Mouse (Mus musculus): ENCODE data around the gene Tbc1d22b. TPM values are rescaled to one million over a fixed set of nuclear protein-coding genes. Genes with fewer than 3 reads are reported as not detected.
A peak's percentile ranks its signal among the peaks of the same experiment; 100 is the strongest.

Gene Tbc1d22b
- polyA plus RNA-seq, 1 experiment, result 13.6 TPM

DNA sequence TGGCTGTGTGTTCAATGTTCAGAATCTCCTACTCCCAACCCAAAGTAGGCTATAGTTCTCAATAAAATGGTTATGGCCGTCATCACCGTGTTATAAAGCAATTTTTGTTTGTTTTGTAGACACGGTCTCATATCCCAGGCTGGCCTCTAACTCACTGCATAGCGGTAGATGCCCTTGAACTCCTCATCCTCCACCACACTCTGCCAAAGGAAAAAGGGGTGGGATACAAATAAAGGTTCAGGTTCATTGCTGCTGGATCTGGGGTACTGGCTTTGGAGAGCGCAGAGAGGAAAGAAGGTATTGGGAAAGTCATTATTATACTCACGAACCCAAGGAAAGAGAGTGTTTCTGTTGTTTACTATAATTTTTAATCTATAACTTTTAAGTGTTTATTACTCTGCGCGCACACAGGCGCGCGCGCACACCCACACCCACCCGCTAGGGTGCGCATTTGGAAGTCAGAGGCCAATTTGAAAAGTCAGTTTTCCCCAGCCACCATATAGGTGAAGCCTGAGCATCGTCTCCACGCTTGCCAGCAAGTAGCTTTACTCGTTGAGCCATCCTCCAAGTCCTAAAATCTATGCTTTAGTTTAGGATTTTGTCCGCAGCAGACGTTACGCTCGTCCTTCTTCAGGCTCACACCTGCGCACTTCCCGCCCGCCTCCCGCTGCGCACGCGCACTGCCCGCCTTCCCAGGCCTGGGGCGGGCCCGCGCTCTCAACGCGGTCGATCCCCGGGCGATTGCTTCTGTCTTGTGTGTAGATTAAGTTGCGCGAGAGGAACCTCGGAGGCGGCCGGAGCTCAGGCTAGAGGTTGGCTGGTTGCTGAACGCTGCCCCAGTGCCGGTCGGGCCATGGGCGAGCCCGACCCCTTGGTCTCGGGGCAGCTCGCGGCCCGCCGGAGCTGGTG, 64.8 kb downstream of the Tbc1d22b start, which contains the start of the genes Rnf8 and Gm28043:
TSS of gene Rnf8 (plus strand) at position 676 of the 909 bp plus-strand sequence.
TSS of gene Gm28043 (plus strand) at position 762 of the 909 bp plus-strand sequence.
- H3K4me3 ChIP-seq (ENCODE audit: insufficient read depth, low read length), result peak within 1 kb of the TSS; percentile 98
- peak within 1 kb of the TSS; percentile 68 for H3K27ac ChIP-seq (ENCODE audit: insufficient read depth, low read length)
- peak; percentile 92 for TF ChIP-seq POLR2A (IDR thresholded peaks at IDR 0.05; ENCODE audit: low read depth, low read length)
- no peak for TF ChIP-seq CTCF (IDR thresholded peaks at IDR 0.05; ENCODE audit: borderline replicate concordance, insufficient read depth, low read length)
- no peaks in the 10 kb centered on the region for H3K4me1 ChIP-seq (ENCODE audit: control insufficient read depth, insufficient read depth, low read length)

DNA sequence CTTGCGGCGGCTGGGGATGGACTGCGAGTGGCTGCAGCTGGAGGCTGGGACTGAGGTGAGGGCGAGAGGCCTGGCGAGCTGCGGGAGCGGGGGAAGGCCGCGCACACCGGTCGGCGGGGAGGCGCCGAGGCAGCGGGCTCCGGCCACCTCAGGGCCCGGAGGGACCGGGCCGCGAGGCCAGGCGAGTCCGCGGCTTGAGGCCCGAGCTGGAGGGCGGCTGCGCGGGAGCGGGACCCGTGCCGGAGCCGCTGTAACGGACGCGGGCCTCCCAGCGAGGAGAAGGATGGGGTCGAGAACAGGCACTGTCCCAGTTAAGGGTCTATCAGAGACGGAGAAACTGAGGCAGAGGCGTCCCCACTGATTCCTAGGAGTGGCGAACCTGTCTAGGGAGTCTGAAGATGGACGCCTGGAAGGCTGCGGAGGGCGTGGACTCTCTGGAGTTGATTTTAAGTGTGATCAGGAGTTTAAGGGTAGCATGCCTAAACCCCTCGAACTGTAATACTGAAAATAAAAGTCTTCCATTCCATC, 65.5 kb downstream of the Tbc1d22b start:
- TF ChIP-seq CTCF (IDR thresholded peaks at IDR 0.05; ENCODE audit: borderline replicate concordance, insufficient read depth, low read length) (no peak), POLR2A (IDR thresholded peaks at IDR 0.05; ENCODE audit: low read depth, low read length) (no peak)
- peak overlapping the region; percentile 68 for H3K27ac ChIP-seq (ENCODE audit: insufficient read depth, low read length)
- H3K4me1 ChIP-seq (ENCODE audit: control insufficient read depth, insufficient read depth, low read length), result no peaks in the 10 kb centered on the region
- H3K4me3 ChIP-seq (ENCODE audit: insufficient read depth, low read length), result peak overlapping the region; percentile 98

DNA sequence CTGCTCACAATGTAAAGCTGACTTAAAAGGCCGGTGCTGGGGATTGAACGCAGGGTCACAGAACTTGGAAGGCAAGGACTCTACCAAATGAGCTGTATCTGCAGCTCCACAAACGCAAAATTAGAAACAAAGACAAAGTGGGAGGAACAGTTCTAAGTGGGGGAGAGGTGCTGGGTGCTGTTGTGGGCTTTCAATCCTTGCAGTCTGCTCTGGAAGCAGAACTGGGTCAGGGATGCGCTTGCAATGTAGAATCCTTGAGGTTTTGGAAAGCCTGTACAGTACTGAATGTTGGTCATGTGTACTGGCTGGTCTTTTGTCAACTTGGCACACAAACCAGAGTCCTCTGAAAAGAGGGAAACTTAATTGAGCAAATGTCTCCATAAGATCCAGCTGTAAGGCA, 66.0 kb downstream of the Tbc1d22b start:
- Histone ChIP-seq H3K27ac (ENCODE audit: insufficient read depth, low read length) (no peak overlapping the region), H3K4me3 (ENCODE audit: insufficient read depth, low read length) (peak overlapping the region; percentile 98)
- no peak for TF ChIP-seq POLR2A (IDR thresholded peaks at IDR 0.05; ENCODE audit: low read depth, low read length)
- TF ChIP-seq CTCF (IDR thresholded peaks at IDR 0.05; ENCODE audit: borderline replicate concordance, insufficient read depth, low read length), result no peak

DNA sequence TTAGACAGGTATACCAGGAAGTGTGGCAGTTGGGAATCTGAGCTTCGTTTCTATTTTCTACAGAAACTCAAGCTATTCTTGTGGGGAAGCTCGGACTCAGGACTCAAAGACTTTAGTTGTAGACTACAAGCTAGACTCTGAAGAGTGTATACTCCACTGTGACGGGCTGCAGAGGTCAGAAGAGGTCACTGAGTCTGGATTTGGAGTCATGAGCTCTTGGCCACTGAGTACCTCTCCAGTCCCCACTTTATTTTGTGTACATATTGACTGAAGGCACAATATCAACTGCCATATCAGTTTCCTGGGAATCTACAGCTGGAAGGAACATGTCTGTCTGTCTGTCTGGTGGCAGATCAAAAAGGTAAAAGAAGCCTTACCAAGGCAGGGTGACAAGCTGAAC, 69.6 kb downstream of the Tbc1d22b start:
- H3K4me1 ChIP-seq (ENCODE audit: control insufficient read depth, insufficient read depth, low read length), result no peaks in the 10 kb centered on the region
- H3K4me3 ChIP-seq (ENCODE audit: insufficient read depth, low read length), result no peak overlapping the region
- H3K27ac ChIP-seq (ENCODE audit: insufficient read depth, low read length), result no peak overlapping the region
- no peak for TF ChIP-seq POLR2A (IDR thresholded peaks at IDR 0.05; ENCODE audit: low read depth, low read length)
- no peak for TF ChIP-seq CTCF (IDR thresholded peaks at IDR 0.05; ENCODE audit: borderline replicate concordance, insufficient read depth, low read length)

More for the DNA sequence above, 66.0 kb downstream of the Tbc1d22b start:
- no peaks in the 10 kb centered on the region for H3K4me1 ChIP-seq (ENCODE audit: control insufficient read depth, insufficient read depth, low read length)

DNA sequence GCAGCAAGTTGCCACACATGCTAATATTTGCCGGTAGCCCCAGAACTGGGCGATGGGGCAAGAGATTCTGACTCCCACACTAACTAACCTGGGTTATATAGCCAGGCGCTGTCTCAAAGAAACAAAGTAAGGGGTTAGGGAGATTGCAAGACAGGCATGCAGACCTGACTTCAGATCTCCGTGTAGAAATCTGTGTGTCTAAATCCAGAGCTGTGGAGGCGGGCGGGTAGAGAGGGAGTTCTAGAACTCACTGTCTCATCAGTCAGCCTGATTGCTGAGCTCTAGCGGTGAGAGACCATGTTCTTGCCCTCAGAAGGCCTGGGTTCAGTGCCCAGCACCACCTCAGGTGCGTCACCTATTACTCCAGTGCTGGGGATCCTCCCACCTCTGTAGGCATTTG, 73.9 kb downstream of the Tbc1d22b start:
- TF ChIP-seq CTCF (IDR thresholded peaks at IDR 0.05; ENCODE audit: borderline replicate concordance, insufficient read depth, low read length) (no peak), POLR2A (IDR thresholded peaks at IDR 0.05; ENCODE audit: low read depth, low read length) (no peak)
- Histone ChIP-seq H3K27ac (ENCODE audit: insufficient read depth, low read length) (no peak overlapping the region), H3K4me1 (ENCODE audit: control insufficient read depth, insufficient read depth, low read length) (no peaks in the 10 kb centered on the region), H3K4me3 (ENCODE audit: insufficient read depth, low read length) (no peak overlapping the region)

DNA sequence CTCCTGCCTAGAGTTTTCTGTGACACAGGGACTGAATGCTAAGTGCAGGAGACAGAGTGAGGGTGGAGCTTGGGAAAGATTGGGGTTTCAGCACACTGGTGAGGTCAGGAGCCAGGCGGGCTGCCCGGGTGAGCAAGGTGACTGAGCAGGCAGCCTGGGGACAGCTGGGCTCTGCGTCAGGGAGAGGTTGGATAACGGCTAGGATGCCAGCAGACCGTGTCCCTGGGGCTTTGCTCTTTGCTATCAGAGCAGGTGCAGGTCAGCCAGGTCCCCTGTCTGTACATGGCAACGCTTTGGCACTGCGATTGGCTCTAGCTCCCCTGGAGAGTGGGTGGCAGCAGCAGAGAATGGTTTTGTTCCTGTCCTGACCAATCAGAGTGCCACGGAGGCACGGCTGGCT, 77.7 kb downstream of the Tbc1d22b start:
- no peak overlapping the region for H3K27ac ChIP-seq (ENCODE audit: insufficient read depth, low read length)
- H3K4me1 ChIP-seq (ENCODE audit: control insufficient read depth, insufficient read depth, low read length), result no peaks in the 10 kb centered on the region
- no peak for TF ChIP-seq POLR2A (IDR thresholded peaks at IDR 0.05; ENCODE audit: low read depth, low read length)
- TF ChIP-seq CTCF (IDR thresholded peaks at IDR 0.05; ENCODE audit: borderline replicate concordance, insufficient read depth, low read length), result no peak
- H3K4me3 ChIP-seq (ENCODE audit: insufficient read depth, low read length), result no peak overlapping the region

DNA sequence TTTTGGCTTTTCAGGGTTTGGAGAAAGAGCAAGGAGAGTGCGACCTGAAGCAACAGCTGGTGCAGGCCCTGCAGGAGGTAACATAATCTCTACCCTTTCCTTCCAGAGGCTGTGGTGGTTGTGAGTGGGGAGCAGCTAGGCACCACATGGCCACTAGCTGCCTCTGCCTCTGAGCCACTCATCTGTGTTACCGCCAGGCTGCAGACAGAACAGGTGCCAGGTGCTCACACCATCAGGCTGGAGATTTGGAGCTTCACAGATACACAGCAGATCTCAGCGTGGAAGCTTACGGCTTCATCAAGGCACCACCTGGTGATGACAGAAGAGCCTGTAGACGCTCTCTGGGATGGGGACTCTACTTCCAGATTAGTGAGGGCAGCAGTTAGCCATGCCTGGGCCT, 79.4 kb downstream of the Tbc1d22b start:
- Histone ChIP-seq H3K4me3 (ENCODE audit: insufficient read depth, low read length) (no peak overlapping the region), H3K27ac (ENCODE audit: insufficient read depth, low read length) (no peak overlapping the region), H3K4me1 (ENCODE audit: control insufficient read depth, insufficient read depth, low read length) (no peaks in the 10 kb centered on the region)
- TF ChIP-seq CTCF (IDR thresholded peaks at IDR 0.05; ENCODE audit: borderline replicate concordance, insufficient read depth, low read length) (no peak), POLR2A (IDR thresholded peaks at IDR 0.05; ENCODE audit: low read depth, low read length) (no peak)

DNA sequence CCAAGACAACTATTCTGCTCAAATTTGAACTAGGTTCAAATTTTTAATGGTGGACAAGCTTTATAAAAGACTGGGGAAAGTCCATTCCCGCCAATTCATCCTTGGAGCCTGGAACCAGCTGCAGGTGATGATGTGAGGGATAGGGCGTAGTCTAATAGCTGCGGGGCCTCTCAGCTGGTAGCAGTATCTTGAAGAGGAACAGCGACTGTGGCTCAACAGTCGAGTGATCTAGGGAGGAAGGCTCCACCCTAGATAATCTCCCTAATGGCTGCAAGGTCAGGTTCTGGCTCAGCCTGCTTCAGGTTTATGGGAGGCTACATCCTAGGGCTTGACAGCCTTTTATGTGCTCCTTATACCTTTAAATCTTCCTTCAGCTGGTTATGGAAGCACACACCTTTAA, 80.0 kb downstream of the Tbc1d22b start:
- no peak for TF ChIP-seq POLR2A (IDR thresholded peaks at IDR 0.05; ENCODE audit: low read depth, low read length)
- no peak for TF ChIP-seq CTCF (IDR thresholded peaks at IDR 0.05; ENCODE audit: borderline replicate concordance, insufficient read depth, low read length)
- no peaks in the 10 kb centered on the region for H3K4me1 ChIP-seq (ENCODE audit: control insufficient read depth, insufficient read depth, low read length)
- H3K27ac ChIP-seq (ENCODE audit: insufficient read depth, low read length), result no peak overlapping the region
- no peak overlapping the region for H3K4me3 ChIP-seq (ENCODE audit: insufficient read depth, low read length)

DNA sequence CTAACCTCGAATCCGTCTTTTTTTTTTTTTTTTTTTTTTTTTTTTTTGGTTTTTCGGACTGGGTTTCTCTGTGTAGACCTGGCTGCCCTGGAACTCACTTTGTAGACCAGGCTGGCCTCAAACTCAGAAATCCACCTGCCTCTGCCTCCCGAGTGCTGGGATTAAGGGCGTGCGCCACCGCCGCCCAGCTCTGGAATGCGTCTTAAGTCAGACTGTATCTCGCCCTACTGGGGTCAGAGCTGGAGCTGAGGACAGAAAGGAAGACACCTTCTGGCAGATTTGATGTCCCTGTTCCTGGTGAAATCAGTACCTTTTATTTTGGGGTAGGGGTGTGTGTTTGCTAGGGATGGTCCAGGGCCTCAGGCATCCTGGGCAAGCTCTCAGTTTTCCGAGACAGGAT, 82.7 kb downstream of the Tbc1d22b start:
- Histone ChIP-seq H3K27ac (ENCODE audit: insufficient read depth, low read length) (no peak overlapping the region), H3K4me1 (ENCODE audit: control insufficient read depth, insufficient read depth, low read length) (no peaks in the 10 kb centered on the region), H3K4me3 (ENCODE audit: insufficient read depth, low read length) (no peak overlapping the region)
- TF ChIP-seq POLR2A (IDR thresholded peaks at IDR 0.05; ENCODE audit: low read depth, low read length) (no peak), CTCF (IDR thresholded peaks at IDR 0.05; ENCODE audit: borderline replicate concordance, insufficient read depth, low read length) (no peak)

DNA sequence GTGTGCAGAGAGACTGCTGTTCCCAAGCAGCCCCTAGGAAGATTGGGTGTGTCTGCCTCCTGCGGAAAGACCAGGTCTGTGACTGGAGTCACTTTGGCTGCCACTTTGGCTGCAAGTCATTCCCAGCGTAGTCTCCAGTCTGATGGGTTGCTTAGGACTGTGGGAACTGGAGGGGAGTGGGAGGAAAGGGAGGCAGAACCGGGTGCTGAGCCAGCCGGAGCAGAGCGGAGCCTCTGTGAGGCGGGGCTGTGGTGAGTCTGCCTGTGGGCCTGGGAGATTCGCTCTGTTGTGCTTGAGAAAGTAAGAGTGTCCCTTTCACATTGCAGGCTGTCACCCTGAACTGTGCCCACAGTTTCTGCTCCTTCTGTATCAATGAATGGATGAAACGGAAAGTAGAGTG, 85.9 kb downstream of the Tbc1d22b start:
- Histone ChIP-seq H3K4me1 (ENCODE audit: control insufficient read depth, insufficient read depth, low read length) (no peaks in the 10 kb centered on the region), H3K27ac (ENCODE audit: insufficient read depth, low read length) (no peak overlapping the region), H3K4me3 (ENCODE audit: insufficient read depth, low read length) (no peak overlapping the region)
- TF ChIP-seq POLR2A (IDR thresholded peaks at IDR 0.05; ENCODE audit: low read depth, low read length), result no peak
- TF ChIP-seq CTCF (IDR thresholded peaks at IDR 0.05; ENCODE audit: borderline replicate concordance, insufficient read depth, low read length), result no peak

Data from embryonic fibroblast, embryonic 13.5 days (primary cell).